Mouse (Mus musculus) forebrain, embryonic 14.5 days (tissue): ENCODE data around the gene Otogl. TPM values are rescaled to one million over a fixed set of nuclear protein-coding genes. Genes with fewer than 3 reads are reported as not detected.

Experiments used
- ATAC-seq: fragments of 200-750 bp; cut with Nextera tagmentation; 2 replicates; pipeline ENCODE4 v1.8.0; 2017; ENCODE audit warnings: mild to moderate bottlenecking, moderate library complexity
- DNase-seq: peaks from one replicate; pipeline ENCODE4 v3.0.0-alpha.2; 2015; ENCODE audit warnings: low spot score
- H3K27ac ChIP-seq: fragments of 300-500 bp; sonication (generic); 2 replicates; pipeline ENCODE4 v1.5.1; 2014; ENCODE audit warnings: low read depth, mild to moderate bottlenecking, control low read depth, low read length, moderate library complexity
- H3K27me3 ChIP-seq: fragments of 300-500 bp; sonication (generic); replicated peaks from 2 replicates; pipeline ENCODE4 v1.6.1; 2014; ENCODE audit warnings: low read length, control low read depth, mixed read lengths; ENCODE audit not compliant: control insufficient read depth, insufficient read depth
- H3K36me3 ChIP-seq: fragments of 300-500 bp; sonication (generic); 2 replicates; pipeline ENCODE4 v1.6.1; 2014; ENCODE audit warnings: low read length, control low read depth; ENCODE audit not compliant: control insufficient read depth, insufficient read depth
- H3K4me1 ChIP-seq: fragments of 300-500 bp; sonication (generic); 2 replicates; pipeline ENCODE4 v1.6.1; 2014; ENCODE audit warnings: antibody characterized with exemption, low read length, control low read depth; ENCODE audit not compliant: control insufficient read depth, insufficient read depth
- H3K4me2 ChIP-seq: fragments of 300-500 bp; sonication (generic); 2 replicates; pipeline ENCODE4 v1.6.1; 2014; ENCODE audit warnings: mild to moderate bottlenecking, control low read depth, low read length
- H3K4me3 ChIP-seq: fragments of 300-500 bp; sonication (generic); 2 replicates; pipeline ENCODE4 v1.5.1; 2014; ENCODE audit warnings: low read depth, low read length, control low read depth
- H3K9ac ChIP-seq: fragments of 300-500 bp; sonication (generic); 2 replicates; pipeline ENCODE4 v1.6.1; 2014; ENCODE audit warnings: mild to moderate bottlenecking, low read length, control low read depth, moderate library complexity
- H3K9me3 ChIP-seq: fragments of 300-500 bp; sonication (generic); replicated peaks from 2 replicates; pipeline ENCODE4 v1.6.1; 2016; ENCODE audit warnings: low read length, control low read depth, mixed read lengths; ENCODE audit not compliant: control insufficient read depth
- WGBS: fragments of 180-500 bp; shearing (Covaris S2); extraction: QIAGEN DNeasy Blood & Tissue Kit; methylation state at CpG from one replicate; pipeline ENCODE4 v1.1.7; 2014; 5-methylcytosine and 5-hydroxymethylcytosine counted together
- polyA plus RNA-seq: library from polyadenylated mRNA; unstranded; fragments of >200 nt; fragmentation: Nextera tagmentation; extraction: Ambion mirVana; gene quantifications from 2 replicates; pipeline ENCODE4 v1.2.1, GENCODE M21; 2014

Otogl gene
- polyA plus RNA-seq, 1 experiment from 2014 or later = 0.03 TPM

DNA sequence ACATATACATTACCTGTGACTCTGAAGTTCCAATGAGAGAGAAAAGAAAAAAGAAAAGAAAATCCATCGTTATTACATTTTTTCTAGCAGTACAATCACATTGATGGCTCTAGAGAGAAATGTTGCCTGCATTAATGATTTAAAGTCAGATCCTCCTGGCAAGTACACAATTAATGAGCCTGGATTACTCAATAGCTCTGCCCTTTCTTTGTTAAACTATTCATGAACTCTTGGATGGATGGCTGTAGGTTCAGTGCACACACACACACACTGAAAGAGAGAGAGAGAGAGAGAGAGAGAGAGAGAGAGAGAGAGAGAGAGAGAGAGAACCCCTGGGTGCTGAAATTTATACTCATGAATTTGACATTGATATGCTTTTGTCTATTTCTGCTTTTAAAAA, 192.1 kb downstream of the Otogl start, which contains the start of gene Ptprq:
Ptprq (minus strand) TSS at position 246 of the 400 bp plus-strand sequence.
- DNase-seq = no peak
- H3K9ac ChIP-seq = no peak within 1 kb of the TSS

More for the DNA sequence above, 192.1 kb downstream of the Otogl start, which contains the start of gene Ptprq:
- no peak within 1 kb of the TSS for H3K4me3 ChIP-seq
- no peak within 1 kb of the TSS for H3K27ac ChIP-seq
- H3K36me3 ChIP-seq = no peaks in the 10 kb centered on the region
- H3K27me3 ChIP-seq = no peaks in the 10 kb centered on the region
- no peak for ATAC-seq
- no peaks in the 10 kb centered on the region for H3K9me3 ChIP-seq
- no peaks in the 10 kb centered on the region for H3K4me1 ChIP-seq
- no peak within 1 kb of the TSS for H3K4me2 ChIP-seq
- WGBS = 26% methylated on average over 1 of the region's 1 CpGs

Other genes with a start within 250 kb of the Otogl start
- gene Ptprq, start 192.1 kb downstream of the Otogl start, polyA plus RNA-seq = 0.04 and 0.10 TPM in 2 replicates